In the genomic region with DNA sequence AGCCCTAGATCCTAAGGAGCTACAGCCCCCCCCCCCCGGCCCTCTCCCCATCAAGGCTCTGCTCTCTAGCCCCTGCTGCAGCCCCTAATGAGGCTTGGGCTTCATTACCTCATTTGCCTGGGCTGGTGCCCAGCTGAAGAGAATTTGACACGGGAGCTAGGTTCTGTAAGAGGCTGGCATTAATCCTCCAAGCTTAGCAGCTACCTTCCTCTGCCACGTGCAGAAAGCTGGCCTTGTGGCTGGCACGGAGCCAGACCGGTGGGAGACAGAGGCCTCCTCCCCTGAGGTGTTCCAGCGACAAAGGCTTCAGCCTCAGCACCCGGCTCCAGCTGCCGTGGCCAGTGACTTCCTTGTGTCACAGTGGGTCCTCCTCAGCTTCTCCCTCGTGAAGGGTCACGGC, we compare ENCODE assay signal across 8 mouse cellular contexts.
DNase-seq lines count a peak whose midpoint lies in the region; ATAC-seq and TF ChIP-seq lines count a peak whose summit lies in the region.
"Had no signal": no experiment of that assay in that cellular context is flagged by ENCODE, and none has a peak within 500 bp of the region (broad histone marks: within the 10 kb centered on the region; RNA-seq: fewer than 3 reads in every experiment).

No protein-coding gene starts in this region.

- H3K9ac ChIP-seq in forebrain, postnatal 0 days, result 0 out of 2 replicates have a peak overlapping the region, but pooled peaks have one; percentile 14

- no peak overlapping the region for H3K4me3 ChIP-seq in forebrain, postnatal 0 days (ENCODE audit: low read depth, low read length)
- H3K4me3 ChIP-seq: heart, adult 2 months had no signal

- DNase-seq in left cerebral cortex, postnatal 4 days, result peak; percentile 83
- no peak for DNase-seq in left cerebral cortex, postnatal 14 days (ENCODE audit: low spot score in 2 of 2)
- DNase-seq in cerebellum, adult 9-11 months, result peak; percentile 58
- DNase-seq in forebrain, postnatal 0 days, result peak; percentile 64
- DNase-seq in lung, postnatal 4 days, result peak; percentile 12 to 50
- DNase-seq in left cerebral cortex, adult 11 months (ENCODE audit: low spot score), result no peak

- H3K36me3 ChIP-seq in forebrain, postnatal 0 days (ENCODE audit: insufficient read depth), result no peaks in the 10 kb centered on the region

- ATAC-seq in forebrain, postnatal 0 days, result peak; percentile 77
- ATAC-seq in granulocyte monocyte progenitor cell, adult 5-6 weeks (replicated peaks; ENCODE audit: poor library complexity, severe bottlenecking), result no peak

- no peaks in the 10 kb centered on the region for H3K9me3 ChIP-seq in forebrain, postnatal 0 days (ENCODE audit: low read length)

- intact Hi-C loops in left cerebral cortex, postnatal 4 days (cut with DNase I), result no loop called here
- intact Hi-C loops in left cerebral cortex, postnatal 14 days (cut with DNase I), result no loop called here

- 12% methylated on average over 10 of the region's 10 CpGs for WGBS in forebrain, postnatal 0 days

- no peak overlapping the region for H3K4me2 ChIP-seq in forebrain, postnatal 0 days (ENCODE audit: low read depth)

- H3K27ac ChIP-seq in forebrain, postnatal 0 days (ENCODE audit: low read depth, low read length), result peak overlapping the region; percentile 59; the same call in 1 of the 2 replicates
- H3K27ac ChIP-seq: heart, adult 2 months had no signal

- no peaks in the 10 kb centered on the region for H3K27me3 ChIP-seq in forebrain, postnatal 0 days (ENCODE audit: insufficient read depth, low read length)

- no peak for TF ChIP-seq CTCF in forebrain, postnatal 0 days (IDR thresholded peaks at IDR 0.05; ENCODE audit: low read depth)

- H3K4me1 ChIP-seq in forebrain, postnatal 0 days (ENCODE audit: insufficient read depth), result 0 out of 2 replicates have a peak, but pooled peaks cover 17% of the 10 kb centered on the region

Comparison
In these comparisons a context has a peak if more than half of its experiments do, and no peak if none do; other contexts are left out.
1. DNase-seq: peak in left cerebral cortex, postnatal 4 days (single experiment), cerebellum, adult 9-11 months (single experiment), forebrain, postnatal 0 days (single experiment) and lung, postnatal 4 days (2 of 2); none in left cerebral cortex, postnatal 14 days (0 of 2) and left cerebral cortex, adult 11 months (single experiment).